Mouse (Mus musculus): ENCODE data around the gene Eng. TPM values are rescaled to one million over a fixed set of nuclear protein-coding genes. Genes with fewer than 3 reads are reported as not detected.

Gene Eng
- total RNA-seq, 2 experiments from 2014 or later = 77.1 to 81.3 TPM

GRCm38 (mm10) chr2:32676821-32677220 lies 30.4 kb downstream of the Eng start:
- no peak for DNase-seq (ENCODE audit: low spot score in 2 of 2)

- no peak for DNase-seq (ENCODE audit: low spot score in 2 of 2)
Observed at GRCm38 (mm10) chr2:32677683-32678082, 31.3 kb downstream of the Eng start.

- peak in 1 of 2 experiments; percentile 46 for DNase-seq (ENCODE audit: low spot score in 2 of 2)
Observed at GRCm38 (mm10) chr2:32680051-32680451, 33.7 kb downstream of the Eng start.

GRCm38 (mm10) chr2:32680961-32681650 lies 34.7 kb downstream of the Eng start:
- no peak for DNase-seq (ENCODE audit: low spot score in 2 of 2)

GRCm38 (mm10) chr2:32681754-32682153 lies 35.4 kb downstream of the Eng start:
- DNase-seq (ENCODE audit: low spot score in 2 of 2) = no peak

GRCm38 (mm10) chr2:32682721-32683417 lies 36.5 kb downstream of the Eng start:
- DNase-seq (ENCODE audit: low spot score in 2 of 2) = no peak

GRCm38 (mm10) chr2:32683701-32684100 lies 37.3 kb downstream of the Eng start:
- DNase-seq (ENCODE audit: low spot score in 2 of 2) = no peak

- DNase-seq (ENCODE audit: low spot score in 2 of 2) = no peak
Observed at GRCm38 (mm10) chr2:32684681-32685428, 38.5 kb downstream of the Eng start.

- DNase-seq (ENCODE audit: low spot score in 2 of 2) = peak in 1 of 2 experiments; percentile 39
Observed at GRCm38 (mm10) chr2:32685807-32686206, 39.4 kb downstream of the Eng start.

- no peak for DNase-seq (ENCODE audit: low spot score in 2 of 2)
Observed at GRCm38 (mm10) chr2:32686640-32687039, 40.2 kb downstream of the Eng start.

- DNase-seq (ENCODE audit: low spot score in 2 of 2) = no peak
Observed at GRCm38 (mm10) chr2:32687562-32687961, 41.2 kb downstream of the Eng start.

- DNase-seq (ENCODE audit: low spot score in 2 of 2) = peak; percentile 89 to 90
Observed at GRCm38 (mm10) chr2:32689420-32689819, 43.0 kb downstream of the Eng start.

- no peak for DNase-seq (ENCODE audit: low spot score in 2 of 2)
Observed at GRCm38 (mm10) chr2:32691041-32691440, 44.6 kb downstream of the Eng start.

- DNase-seq (ENCODE audit: low spot score in 2 of 2) = no peak
Observed at GRCm38 (mm10) chr2:32692496-32692895, 46.1 kb downstream of the Eng start.

GRCm38 (mm10) chr2:32693282-32693681 lies 46.9 kb downstream of the Eng start:
- DNase-seq (ENCODE audit: low spot score in 2 of 2) = no peak

GRCm38 (mm10) chr2:32693823-32694411 lies 47.5 kb downstream of the Eng start:
- peak; percentile 94 to 95 for DNase-seq (ENCODE audit: low spot score in 2 of 2)

- no peak for DNase-seq (ENCODE audit: low spot score in 2 of 2)
Observed at GRCm38 (mm10) chr2:32694691-32695090, 48.3 kb downstream of the Eng start.

- DNase-seq (ENCODE audit: low spot score in 2 of 2) = no peak
Observed at GRCm38 (mm10) chr2:32699680-32700079, 53.3 kb downstream of the Eng start.

- DNase-seq (ENCODE audit: low spot score in 2 of 2) = no peak
Observed at GRCm38 (mm10) chr2:32700966-32701743, 54.8 kb downstream of the Eng start.

- DNase-seq (ENCODE audit: low spot score in 2 of 2) = no peak
Observed at GRCm38 (mm10) chr2:32703046-32703445, 56.7 kb downstream of the Eng start.

GRCm38 (mm10) chr2:32704021-32704421 lies 57.6 kb downstream of the Eng start, which contains the start of gene Fpgs:
Fpgs (minus strand) TSS chr2:32704145.
- DNase-seq (ENCODE audit: low spot score in 2 of 2) = no peak
